Mouse (Mus musculus) E14TG2a.4 (cell line): Measurements from ENCODE around the gene Padi2.

ENCODE experiments used
- H3K27me3 ChIP-seq: 2 replicates; pipeline ENCODE4 v1.6.1; 2014; ENCODE audit warnings: low read length, control low read depth; ENCODE audit not compliant: insufficient read depth
- H3K36me3 ChIP-seq: 2 replicates; pipeline ENCODE4 v1.6.1; 2014; ENCODE audit warnings: low read length, control low read depth; ENCODE audit not compliant: insufficient read depth
- H3K4me1 ChIP-seq: replicated peaks from 2 replicates; pipeline ENCODE4 v1.6.1; 2014; ENCODE audit warnings: low read depth, low read length, control low read depth
- H3K4me3 ChIP-seq: replicated peaks from 2 replicates; pipeline ENCODE4 v1.5.1; 2014; ENCODE audit warnings: mild to moderate bottlenecking, low read length
- H3K9me3 ChIP-seq: 2 replicates; pipeline ENCODE4 v1.6.1; 2014; ENCODE audit warnings: low read length, control low read depth
- CTCF ChIP-seq: conservative IDR thresholded peaks from 2 replicates; pipeline ENCODE4 v1.5.1; 2014; ENCODE audit warnings: low read length
- NANOG ChIP-seq: IDR thresholded peaks from 2 replicates; pipeline ENCODE4 v1.6.1; 2014; ENCODE audit warnings: borderline replicate concordance, low read length, mixed read lengths
- POU5F1 ChIP-seq: IDR thresholded peaks from 2 replicates; pipeline ENCODE4 v1.6.1; 2014; ENCODE audit warnings: low read length, borderline replicate concordance

Padi2 gene

DNA sequence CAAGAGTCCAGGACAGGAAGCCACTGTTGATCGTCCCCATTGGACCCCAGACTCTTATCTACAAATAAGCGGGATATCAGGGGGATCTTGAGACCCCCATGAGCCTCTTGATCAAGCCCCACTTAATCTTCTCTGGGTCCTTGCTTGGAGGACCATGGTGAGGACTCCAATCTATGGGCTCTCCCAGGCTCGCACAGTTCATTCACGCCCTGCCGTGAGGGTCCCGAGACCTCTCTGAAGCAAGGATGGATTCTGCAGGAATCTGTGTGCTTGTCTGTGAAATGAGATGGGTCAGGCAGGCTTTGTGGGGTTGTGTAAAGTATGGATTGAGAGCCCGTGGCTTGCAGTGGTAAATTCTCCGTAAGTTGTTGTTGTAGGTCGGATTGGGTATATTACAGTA is 5.3 kb downstream of the Padi2 start:
- no peak for TF ChIP-seq CTCF
- TF ChIP-seq NANOG = no peak
- no peak for TF ChIP-seq POU5F1
- peaks cover 48% of the 10 kb centered on the region for H3K27me3 ChIP-seq
- H3K4me3 ChIP-seq = peak overlapping the region; percentile 58
- H3K9me3 ChIP-seq = no peaks in the 10 kb centered on the region
- peaks cover 37% of the 10 kb centered on the region for H3K4me1 ChIP-seq
- no peaks in the 10 kb centered on the region for H3K36me3 ChIP-seq

DNA sequence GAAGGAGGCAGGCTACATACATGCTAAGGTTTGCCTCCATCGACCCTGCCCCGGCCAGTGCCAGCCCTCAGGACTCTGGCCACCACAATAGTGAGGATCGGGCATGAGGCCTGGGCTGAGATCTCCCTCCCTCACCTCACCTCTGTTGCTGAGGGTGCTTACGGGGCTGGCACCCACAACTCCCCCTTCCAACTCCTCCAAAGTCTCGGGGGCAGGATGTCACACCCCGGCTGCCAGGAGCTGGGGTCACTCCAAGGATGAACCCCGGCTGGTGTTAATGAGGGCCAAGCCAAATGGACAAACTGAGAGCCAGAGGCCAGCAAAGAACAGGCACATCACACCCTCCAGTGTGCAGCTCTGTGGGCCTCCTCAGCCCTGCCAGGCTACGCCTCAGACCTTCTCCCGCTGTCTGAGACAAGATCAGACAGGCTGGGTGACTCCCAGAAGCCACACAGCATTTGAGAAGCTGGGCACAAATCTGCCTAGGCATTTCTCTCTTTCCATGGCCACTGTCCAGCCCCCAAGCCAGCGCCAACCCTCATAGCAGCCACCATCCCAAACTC is 6.2 kb downstream of the Padi2 start:
- H3K4me1 ChIP-seq = peaks cover 28% of the 10 kb centered on the region
- H3K27me3 ChIP-seq = peaks cover 38% of the 10 kb centered on the region
- H3K4me3 ChIP-seq = no peak overlapping the region
- TF ChIP-seq POU5F1 (no peak), NANOG (no peak), CTCF (no peak)
- no peaks in the 10 kb centered on the region for H3K36me3 ChIP-seq
- H3K9me3 ChIP-seq = no peaks in the 10 kb centered on the region

DNA sequence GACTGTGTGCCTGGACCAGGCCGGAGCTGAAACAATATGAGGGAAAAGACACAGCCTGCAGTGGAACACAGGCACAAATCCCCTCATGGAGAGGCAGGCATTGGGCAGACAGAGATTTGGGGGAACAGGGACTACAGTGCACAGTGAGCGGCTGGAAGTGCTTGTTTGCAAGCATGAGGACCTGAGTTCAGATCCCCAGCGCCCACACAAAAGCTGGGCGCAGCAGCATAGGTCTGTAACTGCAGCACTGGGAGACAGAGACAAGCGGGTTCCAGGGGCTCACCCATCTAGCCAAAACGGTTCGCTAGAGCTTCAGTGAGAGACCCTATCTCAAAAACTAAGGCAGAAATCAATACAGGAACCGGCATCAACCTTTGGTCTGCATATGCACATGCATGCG is 7.4 kb downstream of the Padi2 start:
- H3K4me3 ChIP-seq = no peak overlapping the region
- H3K4me1 ChIP-seq = peaks cover 24% of the 10 kb centered on the region
- TF ChIP-seq CTCF (no peak), POU5F1 (no peak), NANOG (no peak)
- H3K27me3 ChIP-seq = peaks cover 28% of the 10 kb centered on the region
- H3K36me3 ChIP-seq = no peaks in the 10 kb centered on the region
- no peaks in the 10 kb centered on the region for H3K9me3 ChIP-seq

DNA sequence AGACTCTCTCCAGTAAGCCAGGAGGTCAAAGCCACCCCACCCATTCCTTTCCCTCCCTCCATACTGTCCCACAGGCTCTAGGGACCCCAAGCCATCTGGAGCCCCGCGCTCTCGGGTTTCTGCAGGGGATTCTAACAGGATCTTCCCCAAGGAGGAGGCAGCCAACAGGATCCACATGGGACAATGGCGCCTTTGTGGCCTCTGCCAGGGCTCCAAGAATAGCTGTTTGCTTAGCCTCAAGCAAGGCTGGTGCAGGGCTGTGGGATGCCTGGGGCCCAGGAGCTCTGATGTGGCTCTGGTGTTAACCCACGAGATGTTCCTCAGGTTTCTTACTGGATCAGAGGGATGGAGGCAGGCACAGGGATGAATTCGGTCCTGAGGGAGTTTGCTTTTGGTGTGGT is 8.6 kb downstream of the Padi2 start:
- H3K27me3 ChIP-seq = peaks cover 20% of the 10 kb centered on the region
- H3K4me3 ChIP-seq = no peak overlapping the region
- TF ChIP-seq CTCF = no peak
- no peak for TF ChIP-seq POU5F1
- no peak for TF ChIP-seq NANOG
- peaks cover 24% of the 10 kb centered on the region for H3K4me1 ChIP-seq
- H3K36me3 ChIP-seq = no peaks in the 10 kb centered on the region
- no peaks in the 10 kb centered on the region for H3K9me3 ChIP-seq

DNA sequence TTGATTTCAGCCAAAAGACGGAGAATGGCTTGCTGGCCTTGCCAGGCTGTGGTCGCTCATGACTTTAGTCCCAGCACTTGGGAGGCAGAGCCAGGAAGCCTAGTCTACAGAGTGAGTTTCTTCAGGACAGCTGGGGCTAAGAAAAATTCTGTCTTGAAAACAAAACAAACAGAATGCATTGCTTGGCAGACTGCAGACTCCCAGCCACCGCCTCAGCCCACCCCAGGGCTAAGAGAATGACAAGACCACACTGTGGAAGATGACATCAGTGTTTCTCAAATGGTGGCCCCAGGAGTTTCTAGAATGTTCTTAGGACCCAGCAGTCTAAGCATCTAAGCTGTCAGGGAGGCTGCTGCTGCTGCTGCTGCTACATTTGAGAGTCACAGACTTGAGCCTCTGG is 9.1 kb downstream of the Padi2 start:
- Histone ChIP-seq H3K9me3 (no peaks in the 10 kb centered on the region), H3K27me3 (peaks cover 20% of the 10 kb centered on the region), H3K36me3 (no peaks in the 10 kb centered on the region), H3K4me1 (peaks cover 21% of the 10 kb centered on the region), H3K4me3 (no peak overlapping the region)
- TF ChIP-seq POU5F1 = no peak
- TF ChIP-seq NANOG = no peak
- no peak for TF ChIP-seq CTCF

DNA sequence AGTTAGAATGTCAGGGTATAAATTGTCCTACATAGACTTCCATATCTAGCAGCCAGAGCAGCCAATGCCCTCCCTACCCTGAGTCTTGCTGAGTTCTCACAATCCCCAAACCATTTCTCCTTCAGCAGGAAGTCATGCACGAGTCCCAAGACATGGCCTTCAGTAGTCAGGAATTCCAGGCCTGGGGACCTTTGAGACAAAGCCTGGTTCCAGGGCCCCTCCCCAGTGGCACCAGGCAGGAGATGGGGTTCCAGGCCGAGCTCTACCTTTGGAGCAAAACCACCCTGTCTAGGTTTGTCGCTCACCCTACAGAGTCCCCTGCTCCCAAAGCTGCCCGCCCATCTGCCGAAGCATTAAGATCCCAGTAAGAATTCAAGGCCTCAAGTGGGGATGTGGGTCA is 10.2 kb downstream of the Padi2 start:
- TF ChIP-seq POU5F1 (no peak), CTCF (no peak), NANOG (no peak)
- Histone ChIP-seq H3K9me3 (no peaks in the 10 kb centered on the region), H3K27me3 (peaks cover 16% of the 10 kb centered on the region), H3K4me3 (no peak overlapping the region), H3K36me3 (no peaks in the 10 kb centered on the region), H3K4me1 (peaks cover 12% of the 10 kb centered on the region)

DNA sequence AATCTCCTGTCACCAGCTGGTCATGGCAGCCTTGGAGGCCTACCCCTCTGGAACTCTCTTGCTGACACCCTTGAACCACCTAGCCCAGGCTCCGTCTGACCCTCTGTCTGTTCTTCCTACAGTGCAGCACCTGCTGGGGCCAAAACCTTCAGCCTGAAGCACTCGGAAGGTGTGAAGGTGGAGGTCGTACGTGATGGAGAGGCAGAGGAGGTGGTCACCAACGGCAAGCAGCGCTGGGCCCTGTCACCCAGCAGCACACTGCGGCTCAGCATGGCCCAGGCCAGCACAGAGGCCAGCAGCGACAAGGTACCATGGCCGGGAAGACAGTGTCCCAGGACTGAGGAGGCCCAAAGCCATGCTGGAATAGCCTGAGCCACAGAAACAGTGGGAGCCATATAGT is 11.3 kb downstream of the Padi2 start:
- peaks cover 9% of the 10 kb centered on the region for H3K4me1 ChIP-seq

DNA sequence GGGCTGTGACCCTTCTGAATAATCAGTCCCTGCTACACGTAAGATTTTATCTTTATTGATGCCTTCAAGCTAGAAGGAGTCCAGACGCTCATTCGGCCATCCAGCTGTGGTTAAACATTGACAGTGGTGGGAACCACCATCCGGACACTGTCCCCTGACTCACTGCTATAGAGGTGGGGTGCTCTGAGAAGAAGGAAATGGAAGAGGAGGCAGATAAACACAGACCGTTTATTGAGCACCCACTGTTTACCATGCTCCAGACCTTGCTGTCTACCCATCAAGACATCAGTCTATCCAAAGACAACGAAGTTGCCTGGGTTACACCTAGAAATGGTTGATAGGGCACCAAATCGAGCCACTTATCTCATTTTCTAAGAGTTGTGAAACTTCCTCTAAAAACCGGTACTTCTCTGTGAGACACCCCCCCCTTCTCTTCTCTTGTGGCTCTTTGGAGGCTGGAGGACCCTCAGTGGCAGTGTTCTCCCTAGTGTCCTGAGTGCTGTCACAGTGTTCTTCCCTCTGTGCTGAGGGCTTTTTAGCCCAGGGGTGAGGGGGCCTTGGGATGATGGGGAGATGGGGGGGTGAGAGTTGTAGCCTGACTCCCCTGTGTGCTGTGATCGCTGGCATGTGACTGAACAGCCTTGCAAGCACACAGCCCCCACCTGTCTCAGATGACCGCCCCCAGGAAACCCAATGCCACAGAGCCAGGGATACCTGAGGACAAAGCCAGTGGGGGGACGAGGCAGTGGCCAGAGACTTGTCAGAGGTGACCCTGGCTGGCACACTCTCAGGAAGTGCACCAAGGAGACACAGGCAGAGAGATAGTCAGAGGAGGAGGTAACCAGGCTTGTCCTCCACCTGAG is 14.1 kb downstream of the Padi2 start:
- Histone ChIP-seq H3K4me1 (peaks cover 2% of the 10 kb centered on the region; the same call in 1 of the 2 replicates), H3K9me3 (no peaks in the 10 kb centered on the region), H3K36me3 (no peaks in the 10 kb centered on the region), H3K27me3 (peaks cover 2% of the 10 kb centered on the region; the same call in 1 of the 2 replicates), H3K4me3 (no peak overlapping the region)
- TF ChIP-seq CTCF (no peak), NANOG (no peak), POU5F1 (no peak)

More for the DNA sequence above, 11.3 kb downstream of the Padi2 start:
- no peaks in the 10 kb centered on the region for H3K9me3 ChIP-seq
- no peak overlapping the region for H3K4me3 ChIP-seq
- peaks cover 4% of the 10 kb centered on the region; the same call in 1 of the 2 replicates for H3K27me3 ChIP-seq
- no peaks in the 10 kb centered on the region for H3K36me3 ChIP-seq
- TF ChIP-seq POU5F1 = no peak
- TF ChIP-seq NANOG = no peak
- no peak for TF ChIP-seq CTCF

DNA sequence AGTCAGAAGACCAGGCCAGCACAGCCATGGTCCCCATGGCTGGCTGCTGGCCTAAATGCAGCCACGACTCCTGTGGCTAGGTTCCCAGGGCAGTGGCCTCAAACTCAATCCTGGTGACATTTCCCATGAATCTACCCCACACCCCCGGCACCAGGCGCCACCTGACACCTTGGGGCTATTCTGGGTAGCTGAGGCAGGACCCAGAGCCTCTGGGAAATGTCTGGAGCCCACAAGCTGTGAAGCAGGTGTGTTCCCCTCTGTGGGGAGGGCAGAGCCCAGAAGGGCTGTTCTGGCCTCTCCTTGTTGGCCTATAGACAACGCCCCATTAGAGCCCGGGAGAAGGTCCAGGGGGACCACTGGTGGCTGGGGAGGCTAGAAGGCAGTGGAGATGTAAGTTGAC is 16.4 kb downstream of the Padi2 start:
- Histone ChIP-seq H3K9me3 (no peaks in the 10 kb centered on the region), H3K4me3 (no peak overlapping the region), H3K27me3 (peaks cover 2% of the 10 kb centered on the region; the same call in 1 of the 2 replicates), H3K36me3 (no peaks in the 10 kb centered on the region), H3K4me1 (peaks cover 2% of the 10 kb centered on the region; the same call in 1 of the 2 replicates)
- TF ChIP-seq NANOG = no peak
- TF ChIP-seq CTCF = no peak
- no peak for TF ChIP-seq POU5F1
